Mouse (Mus musculus) thymus, postnatal 14 days (tissue): ENCODE measurements at regions not wholly inside any gene's neighbourhood (a gene's known extent, or its start where the extent isn't known, plus 50 kb on each side); places are given as distances from the start of the nearest gene placed in this dataset.

Experiments used
- DNase-seq: peaks from one replicate; pipeline ENCODE4 v3.0.0; 2021

GRCm38 (mm10) chr12:86830247-86830585 lies 54.4 kb downstream of the Irf2bpl start:
- DNase-seq, result no peak

GRCm38 (mm10) chr12:86829581-86830246 lies 54.9 kb downstream of the Irf2bpl start:
- peak; percentile 84 for DNase-seq

- no peak for DNase-seq
Observed at GRCm38 (mm10) chr12:86827241-86827606, 57.4 kb downstream of the Irf2bpl start.

- DNase-seq, result no peak
Observed at GRCm38 (mm10) chr12:86826420-86827240, 58.0 kb downstream of the Irf2bpl start.

GRCm38 (mm10) chr12:86825584-86826419 lies 58.8 kb downstream of the Irf2bpl start:
- no peak for DNase-seq

- peak; percentile 73 for DNase-seq
Observed at GRCm38 (mm10) chr12:86824860-86825583, 59.6 kb downstream of the Irf2bpl start.

DNA sequence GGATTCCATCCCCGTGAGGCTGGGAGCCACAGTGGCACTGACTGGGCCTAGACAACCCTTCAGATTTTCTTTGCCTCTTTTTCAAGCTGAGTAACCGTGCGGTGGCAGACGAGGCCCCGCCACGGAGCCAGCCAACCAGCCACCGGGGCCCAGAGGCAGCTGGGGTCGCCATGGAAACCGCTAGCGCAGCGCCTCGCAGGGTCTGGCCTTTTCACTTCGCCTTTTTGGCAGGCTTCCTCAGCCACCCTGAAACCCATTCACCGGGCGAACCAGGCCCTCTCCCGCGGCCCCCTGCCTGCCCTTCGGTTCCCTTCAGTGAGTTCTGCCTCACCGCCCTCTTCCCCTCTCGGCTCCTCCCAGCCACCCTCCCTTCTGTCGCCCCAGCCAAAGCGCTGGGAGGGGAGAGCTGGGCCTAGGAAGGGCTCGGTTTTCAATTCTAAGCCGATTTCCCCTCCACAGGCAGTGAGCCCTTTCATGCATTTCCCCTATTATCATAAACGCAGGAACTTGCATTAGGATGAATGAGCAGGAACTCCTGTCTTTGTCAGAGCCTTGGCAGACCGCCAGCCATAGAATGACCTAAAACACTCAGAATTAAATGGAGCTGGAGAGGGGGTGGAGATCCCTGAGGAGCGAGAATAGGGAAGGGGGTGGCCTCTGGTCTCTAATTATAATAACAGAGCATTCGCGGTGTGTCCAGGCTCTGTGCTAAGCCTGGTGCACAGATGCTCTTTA lies 60.6 kb downstream of the Irf2bpl start:
- peak; percentile 91 for DNase-seq

- no peak for DNase-seq
Observed at GRCm38 (mm10) chr12:86823488-86823854, 61.1 kb downstream of the Irf2bpl start.

DNA sequence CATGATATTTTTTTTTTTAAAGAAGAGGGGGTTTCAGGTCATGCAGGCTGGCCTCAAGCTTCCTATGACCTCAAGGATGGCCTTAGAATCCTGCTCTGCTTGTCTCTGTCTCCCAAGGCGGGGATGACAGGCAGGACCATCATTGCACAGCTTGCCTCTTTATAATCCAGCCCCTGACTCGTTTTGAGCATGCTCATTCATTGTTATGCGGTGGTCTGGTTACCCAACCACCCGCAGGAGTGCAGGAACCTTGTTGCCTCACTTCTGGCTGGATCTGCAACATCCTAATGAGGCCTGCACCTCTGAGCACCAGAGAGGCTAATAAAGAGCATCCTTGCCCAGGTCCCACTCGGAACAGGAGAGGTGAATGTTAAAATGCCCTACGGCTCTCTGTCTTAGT lies 63.4 kb downstream of the Irf2bpl start:
- DNase-seq, result no peak

DNA sequence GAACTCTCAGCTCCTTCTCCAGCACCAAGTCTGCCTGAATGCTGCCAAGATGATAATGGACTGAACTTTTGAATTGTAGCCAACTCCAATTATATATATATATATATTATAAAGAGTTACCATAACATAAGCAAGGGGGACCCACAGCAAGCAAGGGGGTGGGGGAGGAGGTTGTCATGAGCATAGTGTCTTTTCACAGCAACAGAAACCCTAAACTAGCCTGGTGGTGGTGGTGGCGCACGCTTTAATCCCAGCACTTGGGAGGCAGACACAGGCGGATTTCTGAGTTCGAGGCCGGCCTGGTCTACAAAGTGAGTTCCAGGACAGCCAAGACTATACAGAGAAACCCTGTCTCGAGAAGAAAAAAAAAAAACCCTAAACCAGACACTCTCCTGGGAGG lies 65.0 kb downstream of the Irf2bpl start:
- no peak for DNase-seq

- no peak for DNase-seq
Observed at GRCm38 (mm10) chr12:86819163-86819562, 65.4 kb downstream of the Irf2bpl start.

- no peak for DNase-seq
Observed at GRCm38 (mm10) chr12:86818201-86818600, 66.4 kb downstream of the Irf2bpl start.

DNA sequence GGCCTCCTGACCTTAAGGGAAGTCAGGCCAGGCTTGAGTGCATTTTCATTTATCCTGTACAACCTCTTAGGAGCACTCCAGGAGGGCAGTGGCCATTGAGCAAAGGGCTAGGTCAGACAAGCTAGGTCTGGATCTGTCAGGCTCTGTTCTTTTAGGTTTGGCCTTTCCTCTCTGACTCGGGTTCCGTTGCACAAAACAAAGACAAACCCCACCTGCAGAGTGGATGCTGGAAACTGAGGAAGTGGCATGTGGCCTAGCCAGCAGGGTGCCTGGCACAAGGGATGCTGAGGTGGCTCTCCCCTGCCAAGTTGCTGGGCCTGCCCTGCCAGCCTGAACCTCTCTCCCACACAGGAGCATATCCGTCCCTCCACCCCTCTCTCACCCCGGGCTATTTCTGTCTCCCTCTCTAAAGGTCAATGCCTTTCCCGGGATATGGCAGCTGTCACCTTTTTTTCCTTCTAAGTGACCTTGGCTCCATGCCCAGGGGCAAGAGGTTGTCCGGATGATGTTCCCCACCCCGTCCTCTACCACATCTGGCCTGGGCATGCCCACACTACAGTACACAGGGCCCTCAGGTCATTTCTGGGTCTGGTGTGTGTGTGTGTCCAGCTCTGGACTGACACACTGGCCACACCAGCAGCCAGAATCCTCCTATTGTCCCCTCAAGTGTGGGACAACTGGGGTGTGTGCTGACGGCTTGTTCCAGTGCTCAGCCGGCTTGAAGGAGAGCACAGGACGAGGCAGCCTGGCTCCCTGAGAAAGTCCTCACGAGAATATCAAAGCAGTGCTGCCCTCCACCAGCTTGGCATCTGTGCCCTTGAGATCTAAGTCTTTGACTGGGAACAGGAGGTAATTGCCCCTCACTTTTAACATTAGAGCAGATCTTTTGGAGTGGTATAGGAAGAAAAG lies 67.6 kb downstream of the Irf2bpl start:
- DNase-seq, result peak; percentile 65

DNA sequence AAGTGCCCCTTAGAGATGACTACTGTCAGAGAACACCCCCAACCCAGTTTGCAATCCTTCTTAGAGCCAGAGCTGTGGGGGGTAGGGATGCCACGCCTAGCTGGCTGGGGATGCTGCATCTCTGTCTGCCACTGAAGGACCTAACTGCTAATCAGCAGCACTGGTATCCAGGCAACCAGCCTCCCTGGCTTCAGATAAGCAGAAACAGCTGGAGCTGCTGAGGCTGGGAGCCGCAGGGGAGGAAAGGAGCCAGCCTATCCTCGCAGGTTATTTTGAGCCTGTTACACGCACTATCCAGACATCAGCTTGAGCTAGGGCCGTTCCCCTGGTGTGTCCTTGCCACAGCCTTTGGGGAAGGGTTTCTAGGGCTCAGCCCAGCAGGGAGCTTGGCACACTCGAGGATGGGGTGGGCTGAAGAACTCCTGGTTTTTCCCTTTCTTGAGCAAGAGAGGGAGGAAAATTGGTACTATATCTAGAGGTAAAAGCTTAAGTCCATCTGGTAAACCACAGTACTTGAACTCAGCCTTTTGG lies 68.4 kb downstream of the Irf2bpl start:
- DNase-seq, result no peak

GRCm38 (mm10) chr12:86814740-86815139 lies 69.9 kb downstream of the Irf2bpl start:
- no peak for DNase-seq
